Mouse (Mus musculus): ENCODE results near the gene Dbh. TPM values are rescaled to one million over a fixed set of nuclear protein-coding genes. Genes with fewer than 3 reads are reported as not detected.
A peak's percentile ranks its signal among the peaks of the same experiment; 100 is the strongest.

Gene Dbh
- 100 to 1,000 TPM; 276 to 331 TPM for total RNA-seq (2021)
- long read RNA-seq, experiment 1, transcript Dbh-201 (12 exons, 2,552 nt), result major isoform, 45 of 195 reads
- long read RNA-seq, experiment 1, partial matches to known transcripts, result 139 of 195 reads
- long read RNA-seq, experiment 1, other reads (novel, unspliced or antisense), result 11 of 195 reads
- long read RNA-seq, experiment 2, transcript Dbh-201 (12 exons, 2,552 nt), result major isoform, 111 of 171 reads
- long read RNA-seq, experiment 2, partial matches to known transcripts, result 47 of 171 reads
- long read RNA-seq, experiment 2, other reads (novel, unspliced or antisense), result 13 of 171 reads

GRCm38 (mm10) chr2:27164796-27165590 is at the start of gene Dbh:
Gene Dbh, plus strand, starts transcription at chr2:27165233.
- DNase-seq, result peak; percentile 19 to 31

- DNase-seq, result no peak
Observed at GRCm38 (mm10) chr2:27118452-27118851, 46.6 kb upstream of the Dbh start.

- DNase-seq, result peak in 1 of 2 experiments; percentile 15
Observed at GRCm38 (mm10) chr2:27119766-27120165, 45.3 kb upstream of the Dbh start.

- DNase-seq, result peak in 1 of 2 experiments; percentile 26
Observed at GRCm38 (mm10) chr2:27120241-27120641, 44.8 kb upstream of the Dbh start.

- peak in 1 of 2 experiments; percentile 14 for DNase-seq
Observed at GRCm38 (mm10) chr2:27121626-27122355, 43.2 kb upstream of the Dbh start.

- DNase-seq, result no peak
Observed at GRCm38 (mm10) chr2:27122578-27122977, 42.5 kb upstream of the Dbh start.

- no peak for DNase-seq
Observed at GRCm38 (mm10) chr2:27123121-27123520, 41.9 kb upstream of the Dbh start.

GRCm38 (mm10) chr2:27125979-27126378 is 39.1 kb upstream of the Dbh start:
- DNase-seq, result peak; percentile 65 to 74

- DNase-seq, result no peak
Observed at GRCm38 (mm10) chr2:27126496-27126895, 38.5 kb upstream of the Dbh start.

GRCm38 (mm10) chr2:27128990-27129389 is 36.0 kb upstream of the Dbh start:
- DNase-seq, result no peak

GRCm38 (mm10) chr2:27135935-27136334 is 29.1 kb upstream of the Dbh start:
- no peak for DNase-seq

GRCm38 (mm10) chr2:27136336-27136735 is 28.7 kb upstream of the Dbh start:
- no peak for DNase-seq

GRCm38 (mm10) chr2:27136789-27137188 is 28.2 kb upstream of the Dbh start:
- DNase-seq, result no peak

- no peak for DNase-seq
Observed at GRCm38 (mm10) chr2:27138356-27138755, 26.7 kb upstream of the Dbh start.

- peak; percentile 37 to 65 for DNase-seq
Observed at GRCm38 (mm10) chr2:27141950-27142693, 22.9 kb upstream of the Dbh start, which contains the start of gene Fam163b. Gene Fam163b, minus strand, starts transcription at chr2:27142491.

- no peak for DNase-seq
Observed at GRCm38 (mm10) chr2:27144957-27145356, 20.1 kb upstream of the Dbh start.

GRCm38 (mm10) chr2:27146840-27147239 is 18.2 kb upstream of the Dbh start:
- no peak for DNase-seq

- no peak for DNase-seq
Observed at GRCm38 (mm10) chr2:27149457-27149856, 15.6 kb upstream of the Dbh start.

GRCm38 (mm10) chr2:27154466-27155185 is 10.4 kb upstream of the Dbh start:
- DNase-seq, result no peak

- DNase-seq, result peak in 1 of 2 experiments; percentile 12
Observed at GRCm38 (mm10) chr2:27156596-27156995, 8.4 kb upstream of the Dbh start.

GRCm38 (mm10) chr2:27161526-27161925 is 3.5 kb upstream of the Dbh start:
- DNase-seq, result peak; percentile 18 to 41

Measured in adrenal gland, postnatal 36 days (tissue).